Mouse (Mus musculus): ENCODE measurements around the gene Lsm7.

DNA sequence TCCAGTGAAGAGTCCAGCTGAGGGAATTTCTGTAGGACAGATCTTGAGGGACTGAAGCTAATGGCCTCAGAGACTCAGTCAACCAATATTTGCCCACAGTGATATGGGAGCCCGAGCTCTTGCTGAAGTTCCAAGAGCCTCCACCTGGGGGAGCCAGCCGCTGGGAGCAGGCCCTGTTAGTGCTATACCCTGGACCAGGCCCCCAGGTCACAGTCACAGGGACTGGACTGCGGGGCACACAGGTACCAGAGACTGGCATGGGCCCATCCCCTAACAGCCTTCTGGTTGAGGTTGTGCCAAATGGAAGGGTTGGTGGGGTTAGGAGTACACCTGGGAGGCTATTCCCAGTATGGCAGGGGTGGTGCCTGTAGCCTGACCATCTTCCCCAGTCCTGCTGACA is 49.1 kb downstream of the Lsm7 start:
- TF ChIP-seq GATA1 (IDR thresholded peaks at IDR 0.05; ENCODE audit: borderline replicate concordance, low read length) (no peak), FLI1 (IDR thresholded peaks at IDR 0.05; ENCODE audit: low read length) (no peak)
